Mouse (Mus musculus): ENCODE data around the gene Ccdc77. TPM values are rescaled to one million over a fixed set of nuclear protein-coding genes. Genes with fewer than 3 reads are reported as not detected.
"Not testable (repeated sequence)": the region's sequence is repeated elsewhere in the genome, so short reads cannot be mapped to it uniquely, and the experiment has no call there.

Ccdc77 gene
- polyA plus RNA-seq, 1 experiment from 2014 or later = 30.2 TPM

DNA sequence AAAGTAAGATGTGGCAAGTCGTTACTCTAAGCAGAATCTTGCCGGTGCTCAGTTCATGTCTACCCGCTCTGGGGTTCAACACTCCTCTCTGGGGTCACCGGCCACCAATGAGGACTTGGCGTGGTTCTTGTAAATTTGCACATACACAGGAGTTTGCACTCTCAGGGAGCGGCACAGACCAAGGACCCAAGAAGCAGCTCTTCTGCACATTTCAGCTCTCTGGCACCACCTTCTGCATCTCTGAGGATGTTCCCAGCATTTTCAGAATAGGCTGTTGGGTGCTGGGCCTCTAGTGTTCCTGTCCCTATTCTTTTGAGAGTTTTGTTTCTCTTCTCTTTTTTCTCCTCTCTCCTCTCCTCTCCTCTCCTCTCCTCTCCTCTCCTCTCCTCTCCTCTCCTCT is 63.0 kb downstream of the Ccdc77 start:
- Histone ChIP-seq H3K9me3 (ENCODE audit: control insufficient read depth, low read length) (no peaks in the 10 kb centered on the region), H3K36me3 (ENCODE audit: control insufficient read depth, insufficient read depth, low read length) (no peaks in the 10 kb centered on the region), H3K4me3 (ENCODE audit: low read depth, low read length) (no peak overlapping the region), H3K4me2 (ENCODE audit: low read depth, low read length, severe bottlenecking) (no peak overlapping the region), H3K4me1 (replicated peaks; ENCODE audit: control insufficient read depth, insufficient read depth, low read length) (no peaks in the 10 kb centered on the region), H3K9ac (ENCODE audit: low read length) (no peak overlapping the region), H3K27ac (ENCODE audit: low read depth, low read length) (no peak overlapping the region), H3K27me3 (ENCODE audit: control insufficient read depth, insufficient read depth, low read length) (no peaks in the 10 kb centered on the region)
- 29% methylated on average over 6 of the region's 6 CpGs for WGBS
- DNase-seq (ENCODE audit: low spot score) = peak; percentile 54
- no peak for ATAC-seq (replicated peaks; ENCODE audit: low FRiP score)

DNA sequence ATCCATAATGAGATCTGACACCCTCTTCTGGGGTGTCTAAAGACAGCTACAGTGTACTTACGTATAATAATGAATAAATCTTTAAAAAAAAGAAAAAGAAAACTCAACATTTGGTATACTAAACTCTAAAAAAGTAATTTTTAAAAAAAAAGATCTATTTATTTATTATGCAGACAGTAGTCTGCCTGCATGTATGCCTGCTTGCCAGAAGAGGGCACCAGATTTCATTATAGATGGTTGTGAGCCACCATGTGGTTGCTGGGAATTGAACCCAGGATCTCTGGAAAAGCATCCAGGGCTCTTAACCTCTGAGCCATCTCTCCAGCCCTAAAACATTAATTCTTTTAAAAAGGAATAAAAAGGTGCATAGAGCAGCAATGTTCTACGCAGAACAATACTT is 67.6 kb downstream of the Ccdc77 start:
- H3K4me3 ChIP-seq (ENCODE audit: low read depth, low read length); ATAC-seq (replicated peaks; ENCODE audit: low FRiP score); H3K27ac ChIP-seq (ENCODE audit: low read depth, low read length); DNase-seq (ENCODE audit: low spot score); H3K36me3 ChIP-seq (ENCODE audit: control insufficient read depth, insufficient read depth, low read length); H3K9me3 ChIP-seq (ENCODE audit: control insufficient read depth, low read length); H3K9ac ChIP-seq (ENCODE audit: low read length); H3K4me2 ChIP-seq (ENCODE audit: low read depth, low read length, severe bottlenecking); H3K4me1 ChIP-seq (replicated peaks; ENCODE audit: control insufficient read depth, insufficient read depth, low read length): not testable (repeated sequence)
- peaks cover 25% of the 10 kb centered on the region for H3K27me3 ChIP-seq (ENCODE audit: control insufficient read depth, insufficient read depth, low read length)
- 94% methylated on average over 2 of the region's 2 CpGs for WGBS

DNA sequence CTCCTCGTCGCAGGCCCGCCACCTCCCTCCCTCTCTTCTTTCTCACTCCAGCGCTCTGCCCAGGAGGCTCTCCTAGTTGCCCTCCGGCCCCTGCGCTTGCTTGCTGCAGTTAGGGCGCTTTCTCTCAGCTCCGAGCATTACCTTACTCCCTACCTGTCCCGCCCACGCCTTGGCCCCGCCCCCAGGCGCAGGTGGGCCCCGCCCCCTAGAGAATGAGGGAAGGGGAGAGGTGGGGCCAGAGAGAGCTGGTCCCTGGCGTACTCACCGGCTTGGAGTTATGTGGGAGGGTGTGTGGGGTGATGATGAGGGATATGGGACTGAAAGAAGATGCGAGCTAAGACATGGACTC is 69.4 kb downstream of the Ccdc77 start:
- Histone ChIP-seq H3K4me1 (replicated peaks; ENCODE audit: control insufficient read depth, insufficient read depth, low read length) (peaks cover 4% of the 10 kb centered on the region; the same call in 1 of the 2 replicates), H3K36me3 (ENCODE audit: control insufficient read depth, insufficient read depth, low read length) (no peaks in the 10 kb centered on the region), H3K9ac (ENCODE audit: low read length) (peak overlapping the region; percentile 59), H3K4me2 (ENCODE audit: low read depth, low read length, severe bottlenecking) (peak overlapping the region; percentile 99), H3K27me3 (ENCODE audit: control insufficient read depth, insufficient read depth, low read length) (peaks cover 25% of the 10 kb centered on the region), H3K4me3 (ENCODE audit: low read depth, low read length) (peak overlapping the region; percentile 60), H3K27ac (ENCODE audit: low read depth, low read length) (no peak overlapping the region), H3K9me3 (ENCODE audit: control insufficient read depth, low read length) (no peaks in the 10 kb centered on the region)
- 1% methylated on average over 16 of the region's 16 CpGs for WGBS
- ATAC-seq (replicated peaks; ENCODE audit: low FRiP score) (peak; percentile 67; the same call in 1 of the 2 replicates), DNase-seq (ENCODE audit: low spot score) (no peak)

DNA sequence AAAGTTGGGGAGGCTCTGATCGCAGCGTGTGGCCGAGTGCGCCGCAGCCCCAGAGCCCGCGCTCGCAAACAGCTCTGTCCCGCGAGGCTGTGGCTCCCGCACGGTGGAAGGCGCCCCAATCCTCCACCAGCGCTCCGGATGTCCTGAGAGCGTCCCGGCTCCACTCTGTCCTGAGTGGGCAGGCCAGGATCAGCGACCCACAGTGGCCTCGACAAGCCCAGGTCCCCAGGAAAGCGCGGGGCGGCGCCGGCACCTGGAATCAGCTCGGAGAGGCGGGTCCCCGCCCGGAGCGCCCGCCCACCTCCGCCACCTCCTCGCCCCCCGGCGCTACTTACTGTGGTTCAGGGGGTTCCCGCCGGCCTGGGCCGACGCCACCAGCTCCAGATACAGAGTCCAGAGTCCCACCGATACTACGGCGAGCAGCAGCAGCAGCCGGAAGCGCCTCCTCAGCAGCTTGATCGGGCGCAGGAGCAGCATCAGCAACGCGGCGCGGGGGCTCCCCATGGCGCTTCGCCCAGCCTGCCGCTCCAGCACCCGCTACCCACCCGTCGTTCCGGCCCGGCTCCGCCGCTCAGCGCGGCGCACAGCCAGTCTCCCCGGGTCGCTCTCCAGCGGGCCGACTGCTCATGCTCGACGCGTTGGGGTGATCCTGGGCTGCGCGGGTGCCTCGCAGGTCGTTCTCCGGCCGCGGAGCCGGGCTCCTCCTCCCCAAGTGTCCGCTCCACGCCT is 70.0 kb downstream of the Ccdc77 start, which contains the start of the genes D330020A13Rik and B4galnt3:
Gene D330020A13Rik (plus strand): TSS at position 309 of the 729 bp plus-strand sequence.
Gene B4galnt3 (minus strand): TSS at position 504 of the 729 bp plus-strand sequence.
- Histone ChIP-seq H3K27me3 (ENCODE audit: control insufficient read depth, insufficient read depth, low read length) (peaks cover 25% of the 10 kb centered on the region), H3K4me2 (ENCODE audit: low read depth, low read length, severe bottlenecking) (peak within 1 kb of the TSS; percentile 99), H3K4me3 (ENCODE audit: low read depth, low read length) (peak within 1 kb of the TSS; percentile 60), H3K27ac (ENCODE audit: low read depth, low read length) (no peak within 1 kb of the TSS), H3K36me3 (ENCODE audit: control insufficient read depth, insufficient read depth, low read length) (no peaks in the 10 kb centered on the region), H3K9ac (ENCODE audit: low read length) (peak within 1 kb of the TSS; percentile 59), H3K4me1 (replicated peaks; ENCODE audit: control insufficient read depth, insufficient read depth, low read length) (peaks cover 4% of the 10 kb centered on the region; the same call in 1 of the 2 replicates), H3K9me3 (ENCODE audit: control insufficient read depth, low read length) (no peaks in the 10 kb centered on the region)
- WGBS = under 1% methylated on average over 75 of the region's 79 CpGs
- ATAC-seq (replicated peaks; ENCODE audit: low FRiP score) = peak; percentile 65; the same call in 1 of the 2 replicates
- DNase-seq (ENCODE audit: low spot score) = peak; percentile 76

- peaks cover 25% of the 10 kb centered on the region for H3K27me3 ChIP-seq (ENCODE audit: control insufficient read depth, insufficient read depth, low read length)
- ATAC-seq (replicated peaks; ENCODE audit: low FRiP score) = no peak
Measured at GRCm38 (mm10) chr6:120291396-120292009, 72.7 kb downstream of the Ccdc77 start.

DNA sequence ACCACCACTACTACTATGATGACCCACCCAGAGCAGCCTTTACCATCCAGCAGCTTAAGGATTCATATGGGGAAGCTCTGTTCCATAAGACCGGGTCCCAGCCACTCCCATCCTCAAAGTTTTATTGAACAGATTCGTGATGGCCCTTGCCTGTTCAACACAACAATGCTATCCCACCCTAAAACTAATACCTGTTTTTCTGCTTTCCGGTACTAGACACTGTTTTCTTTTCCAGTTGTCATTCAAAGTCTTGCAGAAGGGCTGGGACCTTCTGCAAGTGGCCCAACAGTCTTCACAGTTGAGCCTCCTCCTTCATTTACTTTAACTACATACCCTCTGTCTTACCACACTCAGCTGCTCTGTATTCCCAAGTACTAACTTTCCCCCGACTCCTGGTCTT is 74.7 kb downstream of the Ccdc77 start:
- Histone ChIP-seq H3K9ac (ENCODE audit: low read length) (no peak overlapping the region), H3K4me1 (replicated peaks; ENCODE audit: control insufficient read depth, insufficient read depth, low read length) (no peaks in the 10 kb centered on the region), H3K9me3 (ENCODE audit: control insufficient read depth, low read length) (no peaks in the 10 kb centered on the region), H3K4me2 (ENCODE audit: low read depth, low read length, severe bottlenecking) (no peak overlapping the region), H3K27me3 (ENCODE audit: control insufficient read depth, insufficient read depth, low read length) (peaks cover 15% of the 10 kb centered on the region), H3K36me3 (ENCODE audit: control insufficient read depth, insufficient read depth, low read length) (no peaks in the 10 kb centered on the region), H3K4me3 (ENCODE audit: low read depth, low read length) (no peak overlapping the region), H3K27ac (ENCODE audit: low read depth, low read length) (no peak overlapping the region)
- 88% methylated on average over 4 of the region's 4 CpGs for WGBS
- DNase-seq (ENCODE audit: low spot score) (no peak), ATAC-seq (replicated peaks; ENCODE audit: low FRiP score) (no peak)

More at GRCm38 (mm10) chr6:120291396-120292009, 72.7 kb downstream of the Ccdc77 start:
- no peaks in the 10 kb centered on the region for H3K9me3 ChIP-seq (ENCODE audit: control insufficient read depth, low read length)
- H3K4me1 ChIP-seq (replicated peaks; ENCODE audit: control insufficient read depth, insufficient read depth, low read length) = peaks cover 4% of the 10 kb centered on the region; the same call in 1 of the 2 replicates
- no peak overlapping the region for H3K4me2 ChIP-seq (ENCODE audit: low read depth, low read length, severe bottlenecking)
- DNase-seq (ENCODE audit: low spot score) = no peak
- H3K27ac ChIP-seq (ENCODE audit: low read depth, low read length) = no peak overlapping the region
- H3K4me3 ChIP-seq (ENCODE audit: low read depth, low read length) = no peak overlapping the region
- no peaks in the 10 kb centered on the region for H3K36me3 ChIP-seq (ENCODE audit: control insufficient read depth, insufficient read depth, low read length)
- H3K9ac ChIP-seq (ENCODE audit: low read length) = no peak overlapping the region
- WGBS = 94% methylated on average over 7 of the region's 7 CpGs

DNA sequence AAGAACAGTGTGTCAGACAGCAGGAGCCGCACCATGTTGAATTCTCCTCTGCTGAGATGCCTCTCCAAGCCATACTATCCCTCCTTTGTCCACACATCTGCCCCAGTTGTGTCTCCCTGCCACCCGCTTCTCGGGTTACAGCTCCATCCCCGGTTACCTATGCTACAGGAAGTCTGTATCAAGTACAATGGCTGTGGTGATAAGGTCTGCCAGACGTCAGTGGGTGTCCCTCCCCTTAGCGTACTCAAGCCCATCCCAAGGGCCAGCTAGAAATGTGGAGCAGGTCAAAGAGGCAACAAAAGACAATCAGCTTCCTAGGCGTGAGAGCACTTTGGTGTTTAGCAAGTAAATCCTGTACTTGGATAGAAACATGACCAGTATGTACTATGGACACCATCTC is 75.6 kb downstream of the Ccdc77 start:
- H3K9me3 ChIP-seq (ENCODE audit: control insufficient read depth, low read length) = no peaks in the 10 kb centered on the region
- ATAC-seq (replicated peaks; ENCODE audit: low FRiP score) = no peak
- H3K4me1 ChIP-seq (replicated peaks; ENCODE audit: control insufficient read depth, insufficient read depth, low read length) = no peaks in the 10 kb centered on the region
- no peak for DNase-seq (ENCODE audit: low spot score)
- H3K4me2 ChIP-seq (ENCODE audit: low read depth, low read length, severe bottlenecking) = no peak overlapping the region
- H3K27ac ChIP-seq (ENCODE audit: low read depth, low read length) = no peak overlapping the region
- peaks cover 9% of the 10 kb centered on the region for H3K27me3 ChIP-seq (ENCODE audit: control insufficient read depth, insufficient read depth, low read length)
- H3K9ac ChIP-seq (ENCODE audit: low read length) = no peak overlapping the region
- H3K36me3 ChIP-seq (ENCODE audit: control insufficient read depth, insufficient read depth, low read length) = no peaks in the 10 kb centered on the region
- H3K4me3 ChIP-seq (ENCODE audit: low read depth, low read length) = no peak overlapping the region
- 48% methylated on average over 7 of the region's 7 CpGs for WGBS

DNA sequence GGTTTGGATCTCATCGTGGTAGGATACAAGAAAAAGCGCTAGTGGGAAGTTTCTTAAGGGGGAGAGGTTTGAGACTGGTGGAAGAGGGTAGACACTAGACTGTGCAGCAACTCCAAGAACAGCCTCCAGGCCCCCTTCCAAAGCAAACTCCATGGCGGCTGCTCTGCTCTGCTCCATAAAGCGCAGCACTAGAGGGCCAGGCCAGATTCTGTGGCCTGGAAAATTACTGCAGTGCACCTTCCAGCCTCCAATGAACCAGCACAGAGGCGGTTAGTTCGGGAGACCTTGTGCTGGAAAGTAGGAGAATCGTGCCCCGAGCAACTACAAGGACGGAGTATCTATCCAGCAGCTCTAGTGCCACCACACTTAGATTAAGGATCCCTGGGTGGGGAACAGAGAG is 76.9 kb downstream of the Ccdc77 start:
- H3K9me3 ChIP-seq (ENCODE audit: control insufficient read depth, low read length) = no peaks in the 10 kb centered on the region
- H3K27me3 ChIP-seq (ENCODE audit: control insufficient read depth, insufficient read depth, low read length) = no peaks in the 10 kb centered on the region
- H3K4me2 ChIP-seq (ENCODE audit: low read depth, low read length, severe bottlenecking) = no peak overlapping the region
- DNase-seq (ENCODE audit: low spot score) (no peak), ATAC-seq (replicated peaks; ENCODE audit: low FRiP score) (no peak)
- no peaks in the 10 kb centered on the region for H3K36me3 ChIP-seq (ENCODE audit: control insufficient read depth, insufficient read depth, low read length)
- H3K27ac ChIP-seq (ENCODE audit: low read depth, low read length) = no peak overlapping the region
- no peak overlapping the region for H3K4me3 ChIP-seq (ENCODE audit: low read depth, low read length)
- H3K4me1 ChIP-seq (replicated peaks; ENCODE audit: control insufficient read depth, insufficient read depth, low read length) = no peaks in the 10 kb centered on the region
- H3K9ac ChIP-seq (ENCODE audit: low read length) = no peak overlapping the region
- WGBS = 83% methylated on average over 9 of the region's 9 CpGs
